12 mouse cellular contexts compared by ENCODE assay signal in the genomic region with DNA sequence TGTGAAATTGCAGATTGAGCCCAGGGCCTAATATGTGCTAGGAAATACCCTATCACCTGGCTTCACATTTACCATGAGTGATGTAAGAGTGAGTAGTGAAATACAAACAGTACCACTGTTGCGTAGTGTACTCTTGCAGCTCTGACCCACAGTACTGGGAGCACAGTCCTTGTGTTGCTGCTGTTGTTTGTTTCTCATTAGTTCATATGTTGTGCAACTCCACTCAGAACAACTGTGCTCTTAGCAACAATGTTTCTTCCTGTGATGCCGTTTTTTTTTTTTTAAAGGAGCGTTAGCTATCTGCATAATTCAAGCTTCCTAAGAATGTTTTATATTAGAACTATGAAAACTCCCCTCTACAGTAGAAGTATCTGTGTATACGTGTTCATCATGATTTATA. TPM values are rescaled to one million over a fixed set of nuclear protein-coding genes. Genes with fewer than 3 reads are reported as not detected.
DNase-seq lines count a peak whose midpoint lies in the region; ATAC-seq and TF ChIP-seq lines count a peak whose summit lies in the region.
"Had no signal": no experiment of that assay in that cellular context is flagged by ENCODE, and none has a peak within 500 bp of the region (broad histone marks: within the 10 kb centered on the region; RNA-seq: fewer than 3 reads in every experiment).

No protein-coding gene starts in this region.

- peak overlapping the region; percentile 34; the same call in 1 of the 2 replicates for H3K4me2 ChIP-seq in forebrain, embryonic 11.5 days (ENCODE audit: low read depth, low read length, severe bottlenecking)
- H3K4me2 ChIP-seq in liver, embryonic 12.5 days: peak overlapping the region; percentile 89
- peak overlapping the region; percentile 59; the same call in 1 of the 2 replicates for H3K4me2 ChIP-seq in midbrain, embryonic 16.5 days (ENCODE audit: low read length)
- H3K4me2 ChIP-seq in intestine, postnatal 0 days (replicated peaks; ENCODE audit: low read depth): no peak overlapping the region

- intact Hi-C loops in left cerebral cortex, postnatal 25 days (cut with DNase I): loop anchor here (10.0 kb wide), 1 partner anchor 159 kb away; no protein-coding TSS in a partner anchor

- peak overlapping the region; percentile 41; the same call in 1 of the 2 replicates for H3K4me3 ChIP-seq in liver, adult 2 months (ENCODE audit: insufficient read depth, low read depth, low read length)
- H3K4me3 ChIP-seq in forebrain, embryonic 11.5 days (ENCODE audit: low read depth, low read length): no peak overlapping the region
- H3K4me3 ChIP-seq in liver, embryonic 12.5 days: peak overlapping the region; percentile 30; the same call in 1 of the 2 replicates
- H3K4me3 ChIP-seq in midbrain, embryonic 16.5 days (ENCODE audit: low read depth, low read length): no peak overlapping the region
- H3K4me3 ChIP-seq in intestine, postnatal 0 days (ENCODE audit: low read depth, low read length): no peak overlapping the region

- peaks cover 11% of the 10 kb centered on the region for H3K4me1 ChIP-seq in liver, adult 2 months (ENCODE audit: control insufficient read depth, insufficient read depth, low read length)
- H3K4me1 ChIP-seq in forebrain, embryonic 11.5 days (replicated peaks; ENCODE audit: control insufficient read depth, insufficient read depth, low read length): 0 out of 2 replicates have a peak, but pooled peaks cover 2% of the 10 kb centered on the region
- H3K4me1 ChIP-seq in liver, embryonic 12.5 days: peaks cover 37% of the 10 kb centered on the region
- peaks cover 17% of the 10 kb centered on the region for H3K4me1 ChIP-seq in midbrain, embryonic 16.5 days (ENCODE audit: control insufficient read depth, insufficient read depth, low read length)
- no peaks in the 10 kb centered on the region for H3K4me1 ChIP-seq in intestine, postnatal 0 days (replicated peaks; ENCODE audit: control insufficient read depth, insufficient read depth, low read length)

- H3K27ac ChIP-seq in liver, adult 2 months (replicated peaks; ENCODE audit: insufficient read depth, low read depth, low read length): peak overlapping the region; percentile 73; the same call in 1 of the 2 replicates
- H3K27ac ChIP-seq in forebrain, embryonic 11.5 days (ENCODE audit: low read depth, low read length): peak overlapping the region; percentile 81; the same call in 1 of the 2 replicates
- H3K27ac ChIP-seq in liver, embryonic 12.5 days: peak overlapping the region; percentile 75; the same call in 1 of the 2 replicates
- H3K27ac ChIP-seq in midbrain, embryonic 16.5 days (ENCODE audit: low read length): 0 out of 2 replicates have a peak overlapping the region, but pooled peaks have one; percentile 37
- H3K27ac ChIP-seq in intestine, postnatal 0 days (ENCODE audit: low read depth, low read length): no peak overlapping the region

- 27% methylated on average over 4 of the region's 4 CpGs for WGBS in liver, adult 2 months
- 71% methylated on average over 4 of the region's 4 CpGs for WGBS in forebrain, embryonic 11.5 days
- WGBS in liver, embryonic 12.5 days (ENCODE audit: insufficient replicate concordance): 77% methylated on average over 4 of the region's 4 CpGs
- WGBS in midbrain, embryonic 16.5 days: 49% methylated on average over 4 of the region's 4 CpGs
- 75% methylated on average over 4 of the region's 4 CpGs for WGBS in intestine, postnatal 0 days

- no peak for TF ChIP-seq CTCF in liver, adult 2 months (IDR thresholded peaks at IDR 0.05; ENCODE audit: low read depth, low read length)
- no peak for TF ChIP-seq CTCF in intestine, postnatal 0 days (IDR thresholded peaks at IDR 0.05; ENCODE audit: low read depth)

- peaks cover 5% of the 10 kb centered on the region for H3K36me3 ChIP-seq in liver, adult 2 months (ENCODE audit: control insufficient read depth, insufficient read depth, low read length)
- H3K36me3 ChIP-seq in forebrain, embryonic 11.5 days (ENCODE audit: control insufficient read depth, insufficient read depth, low read length): no peaks in the 10 kb centered on the region
- H3K36me3 ChIP-seq in liver, embryonic 12.5 days: peaks cover 22% of the 10 kb centered on the region
- peaks cover 8% of the 10 kb centered on the region; the same call in 1 of the 2 replicates for H3K36me3 ChIP-seq in midbrain, embryonic 16.5 days (ENCODE audit: control insufficient read depth, insufficient read depth, low read length)
- H3K36me3 ChIP-seq in intestine, postnatal 0 days (ENCODE audit: control insufficient read depth, insufficient read depth): peaks cover 12% of the 10 kb centered on the region; the same call in 1 of the 2 replicates

- H3K79me2 ChIP-seq in liver, adult 2 months (ENCODE audit: control insufficient read depth, insufficient read depth, low read length): peaks cover 17% of the 10 kb centered on the region; the same call in 1 of the 2 replicates

- DNase-seq in liver, adult 2 months (ENCODE audit: extremely low read depth, low read depth, low spot score): peak; percentile 99
- no peak for DNase-seq in liver
- no peak for DNase-seq in forebrain, embryonic 11.5 days (ENCODE audit: low spot score)
- DNase-seq in left cerebral cortex, postnatal 25 days (ENCODE audit: low spot score in 2 of 2): no peak
- DNase-seq in urinary bladder, postnatal 10 days (ENCODE audit: low spot score): no peak
- DNase-seq: cerebellum, adult 11 months; gastrocnemius, postnatal 10 days had no signal

- no peak for TF ChIP-seq POLR2A in liver, adult 2 months (IDR thresholded peaks at IDR 0.05; ENCODE audit: extremely low read depth, insufficient read depth, low read length)

- no peaks in the 10 kb centered on the region for H3K27me3 ChIP-seq in liver, adult 2 months (ENCODE audit: control insufficient read depth, insufficient read depth, low read length)
- no peaks in the 10 kb centered on the region for H3K27me3 ChIP-seq in forebrain, embryonic 11.5 days (ENCODE audit: control insufficient read depth, insufficient read depth, low read length)
- no peaks in the 10 kb centered on the region for H3K27me3 ChIP-seq in liver, embryonic 12.5 days (replicated peaks)
- no peaks in the 10 kb centered on the region for H3K27me3 ChIP-seq in midbrain, embryonic 16.5 days (ENCODE audit: control insufficient read depth, insufficient read depth, low read depth, low read length)
- H3K27me3 ChIP-seq in intestine, postnatal 0 days (replicated peaks; ENCODE audit: control insufficient read depth, insufficient read depth, low read length): no peaks in the 10 kb centered on the region
- H3K27me3 ChIP-seq: CH12.LX had no signal

- ATAC-seq in forebrain, embryonic 11.5 days (replicated peaks; ENCODE audit: low FRiP score): no peak
- ATAC-seq in liver, embryonic 12.5 days: no peak
- no peak for ATAC-seq in midbrain, embryonic 16.5 days
- ATAC-seq in intestine, postnatal 0 days: no peak
- ATAC-seq: activated CD4-positive, CD25-positive, alpha-beta regulatory T cell, adult 4 months had no signal

- no peak overlapping the region for H3K9ac ChIP-seq in liver, adult 2 months (ENCODE audit: low read depth, low read length)
- no peak overlapping the region for H3K9ac ChIP-seq in forebrain, embryonic 11.5 days (ENCODE audit: low read length)
- peak overlapping the region; percentile 33; the same call in 1 of the 2 replicates for H3K9ac ChIP-seq in liver, embryonic 12.5 days
- no peak overlapping the region for H3K9ac ChIP-seq in midbrain, embryonic 16.5 days (ENCODE audit: low read depth, low read length)
- no peak overlapping the region for H3K9ac ChIP-seq in intestine, postnatal 0 days (ENCODE audit: low read depth, low read length)

- H3K9me3 ChIP-seq in forebrain, embryonic 11.5 days (ENCODE audit: control insufficient read depth, low read length): no peaks in the 10 kb centered on the region
- no peaks in the 10 kb centered on the region for H3K9me3 ChIP-seq in liver, embryonic 12.5 days (replicated peaks)
- no peaks in the 10 kb centered on the region for H3K9me3 ChIP-seq in midbrain, embryonic 16.5 days (replicated peaks; ENCODE audit: control insufficient read depth, low read length, poor library complexity, severe bottlenecking)
- no peaks in the 10 kb centered on the region for H3K9me3 ChIP-seq in intestine, postnatal 0 days (ENCODE audit: control insufficient read depth)

RNA-seq across cellular contexts. Expression of a gene that starts 1.6 kb away (rescaled TPM):
- 25.6 and 28.0 TPM in 2 replicates for total RNA-seq in liver, adult 2 months (2014; rRNA removed)
- polyA plus RNA-seq in liver, adult 2 months (2012; rRNA removed): 3.1 and 4.0 TPM in 2 replicates
- 12.7 and 12.9 TPM in 2 replicates for polyA plus RNA-seq in forebrain, embryonic 11.5 days (2014; fragmentation: Nextera tagmentation; extraction: Ambion mirVana)
- polyA plus RNA-seq in liver, embryonic 12.5 days (2016; fragmentation: Nextera tagmentation; extraction: Ambion mirVana): 6.1 and 6.6 TPM in 2 replicates
- 8.2 TPM in 2 replicates for polyA plus RNA-seq in midbrain, embryonic 16.5 days (2015; fragmentation: Nextera tagmentation; extraction: Ambion mirVana)
- polyA plus RNA-seq in intestine, postnatal 0 days (2015; fragmentation: Nextera tagmentation; extraction: Ambion mirVana): 1.1 and 1.2 TPM in 2 replicates
- 1 to 10 TPM; 8.2 to 9.1 TPM for total RNA-seq in left cerebral cortex, postnatal 25 days (2021)

RNA-seq across cellular contexts. Expression of a gene that starts 57.8 kb away (rescaled TPM):
- 38.5 and 46.5 TPM in 2 replicates for total RNA-seq in liver, adult 2 months (2014; rRNA removed)
- 29.6 and 32.7 TPM in 2 replicates for polyA plus RNA-seq in liver, adult 2 months (2012; rRNA removed)
- 48.0 and 54.2 TPM in 2 replicates for polyA plus RNA-seq in forebrain, embryonic 11.5 days (2014; fragmentation: Nextera tagmentation; extraction: Ambion mirVana)
- 18.7 and 18.9 TPM in 2 replicates for polyA plus RNA-seq in liver, embryonic 12.5 days (2016; fragmentation: Nextera tagmentation; extraction: Ambion mirVana)
- 72.8 and 79.1 TPM in 2 replicates for polyA plus RNA-seq in midbrain, embryonic 16.5 days (2015; fragmentation: Nextera tagmentation; extraction: Ambion mirVana)
- 37.3 and 44.1 TPM in 2 replicates for polyA plus RNA-seq in intestine, postnatal 0 days (2015; fragmentation: Nextera tagmentation; extraction: Ambion mirVana)
- total RNA-seq in left cerebral cortex, postnatal 25 days (2021): 10 to 100 TPM; 82.5 to 93.5 TPM

Comparison
In these comparisons a context has a peak if more than half of its experiments do, and no peak if none do; other contexts are left out.
1. H3K4me3 ChIP-seq: peak in liver, adult 2 months (single experiment) and liver, embryonic 12.5 days (single experiment); none in forebrain, embryonic 11.5 days (single experiment), midbrain, embryonic 16.5 days (single experiment) and intestine, postnatal 0 days (single experiment).